Mouse (Mus musculus) layer of hippocampus, postnatal 36 days (tissue): ENCODE measurements at regions not wholly inside any gene's neighbourhood (a gene's known extent, or its start where the extent isn't known, plus 50 kb on each side); places are given as distances from the start of the nearest gene placed in this dataset.

ENCODE experiments used
- DNase-seq, 2 experiments: peaks; one replicate each; pipeline ENCODE4 v3.0.0; 2022
- microRNA-seq, 2 experiments: library from miRNA; unstranded; fragments of <30 nt; microRNA quantifications; one replicate each; pipeline ENCODE4 v1.2.0; 2021

DNA sequence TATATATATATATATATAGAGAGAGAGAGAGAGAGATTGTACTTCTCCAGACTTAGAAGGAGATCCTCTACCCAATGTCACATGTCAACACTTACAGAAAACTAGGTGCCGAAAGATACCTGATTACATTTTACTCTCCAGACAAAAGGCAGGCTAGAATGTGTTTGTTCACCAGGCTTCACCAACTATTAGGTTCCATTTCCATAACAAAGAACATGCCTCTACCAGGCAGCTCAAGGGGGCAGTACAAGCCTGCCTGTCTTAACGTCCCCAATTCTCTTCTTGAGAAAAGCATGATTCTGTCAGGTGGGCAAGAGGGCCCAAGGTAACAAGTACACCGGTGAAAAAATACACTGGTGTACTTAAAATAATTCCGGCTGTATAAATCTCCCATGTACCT lies 72.8 kb upstream of the Med14 start:
- DNase-seq: no peak

- no peak for DNase-seq
These were observed 70.8 kb upstream of the Med14 start for GRCm38 (mm10) chrX:12832709-12833108.

- no peak for DNase-seq
These were observed 67.3 kb upstream of the Med14 start for GRCm38 (mm10) chrX:12829165-12829564.

GRCm38 (mm10) chrX:12827299-12827872 lies 65.5 kb upstream of the Med14 start:
- no peak for DNase-seq

GRCm38 (mm10) chrX:12826646-12827045 lies 64.8 kb upstream of the Med14 start:
- no peak for DNase-seq

GRCm38 (mm10) chrX:12825262-12825661 lies 63.4 kb upstream of the Med14 start:
- DNase-seq: no peak

DNA sequence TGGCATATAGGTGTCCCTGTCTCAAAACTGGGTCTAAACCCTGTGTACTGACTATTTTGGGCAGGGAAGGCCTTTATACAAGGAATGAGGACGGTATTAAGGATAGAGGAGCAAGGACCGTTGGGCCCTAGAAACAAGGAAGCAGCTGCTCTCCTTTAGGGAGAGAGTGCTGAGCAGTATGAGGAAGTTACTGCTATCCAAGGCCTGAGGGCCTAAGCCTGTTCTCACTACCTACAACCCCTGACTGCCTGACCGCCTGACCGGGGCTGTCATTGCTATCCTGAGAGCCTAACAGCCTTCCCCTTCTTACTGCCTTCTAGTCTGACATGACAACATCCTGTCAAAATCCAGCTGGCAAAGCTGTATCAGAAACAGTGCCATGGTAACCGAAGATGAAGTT lies 62.6 kb upstream of the Med14 start:
- no peak for DNase-seq

- DNase-seq: no peak
These were observed 60.9 kb upstream of the Med14 start for GRCm38 (mm10) chrX:12822777-12823176.

GRCm38 (mm10) chrX:12813083-12813660 lies 51.3 kb upstream of the Med14 start:
- DNase-seq: no peak

Small RNA genes lying in the stretch of these regions (microRNA-seq; reads per million reads assigned to microRNA genes)
- gene Gm25063: 0 reads per million in 2 experiments
